Mouse (Mus musculus) embryo, embryonic 10 days (tissue): ENCODE results near the gene Rsph9.

Experiments
- DNase-seq: peaks from one replicate; pipeline ENCODE4 v3.0.0-alpha.2; 2015; ENCODE audit warnings: low spot score

Gene Rsph9

DNA sequence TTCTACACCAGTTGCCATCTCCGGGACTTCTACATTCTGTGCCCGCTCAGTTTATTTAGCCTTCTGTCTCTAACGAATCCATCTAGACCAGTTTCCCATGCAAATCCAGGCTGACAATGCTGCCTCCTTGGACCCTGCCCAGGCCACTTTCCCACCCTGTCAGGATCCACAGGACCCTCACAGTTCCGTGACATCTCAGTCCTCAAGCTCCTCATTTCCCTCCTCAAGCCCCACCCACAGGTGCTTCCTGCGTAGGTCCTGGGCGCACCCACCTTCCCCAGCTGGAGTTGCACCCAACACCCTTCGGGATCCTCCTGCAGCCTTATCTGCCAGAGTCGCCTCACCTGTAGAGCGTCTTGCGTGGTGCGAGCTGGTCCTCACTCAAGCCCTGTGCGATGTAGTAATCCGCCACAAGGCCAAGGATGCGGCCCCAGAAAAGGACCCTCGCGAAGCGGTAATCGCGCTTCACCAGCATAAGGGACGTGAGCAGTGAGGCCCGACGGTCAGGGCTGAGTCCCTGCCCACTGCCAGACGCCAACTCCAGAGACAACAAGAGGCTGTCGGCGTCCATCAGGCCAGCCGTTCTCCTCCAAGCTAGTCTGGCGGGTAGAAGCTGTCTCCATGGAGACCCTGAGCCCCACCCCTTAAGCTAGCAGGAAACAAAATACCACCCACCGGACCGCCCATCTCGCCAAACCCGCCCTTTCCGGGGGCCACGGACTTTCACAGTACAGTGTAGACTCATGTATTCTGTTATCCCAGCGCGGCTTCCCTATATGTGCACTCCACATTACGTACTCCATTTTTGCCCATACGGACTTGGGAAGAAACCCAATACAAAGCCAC is at the start of gene Rsph9:
TSS of gene Rsph9 (minus strand) at position 639 of the 846 bp plus-strand sequence.
- DNase-seq = peak; percentile 88

DNA sequence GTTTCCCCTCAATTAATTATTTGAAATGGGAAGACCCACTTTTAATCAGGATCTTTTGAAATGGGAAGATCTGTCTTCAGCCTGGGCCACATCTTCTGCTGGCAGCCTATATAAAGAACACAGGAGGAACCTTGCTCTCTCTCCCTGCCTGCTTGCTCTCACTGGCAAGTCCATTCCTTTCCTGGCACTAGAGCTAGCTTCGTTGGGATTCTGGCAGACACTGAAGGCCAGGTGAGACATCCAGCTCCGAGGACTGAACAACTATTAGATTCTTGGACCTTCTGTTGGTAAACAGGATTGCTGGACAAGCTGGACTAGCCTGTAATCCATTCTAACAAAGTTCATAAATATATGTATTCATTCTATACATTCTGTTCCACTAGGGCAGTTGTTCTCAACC is 44.8 kb upstream of the Rsph9 start:
- no peak for DNase-seq

DNA sequence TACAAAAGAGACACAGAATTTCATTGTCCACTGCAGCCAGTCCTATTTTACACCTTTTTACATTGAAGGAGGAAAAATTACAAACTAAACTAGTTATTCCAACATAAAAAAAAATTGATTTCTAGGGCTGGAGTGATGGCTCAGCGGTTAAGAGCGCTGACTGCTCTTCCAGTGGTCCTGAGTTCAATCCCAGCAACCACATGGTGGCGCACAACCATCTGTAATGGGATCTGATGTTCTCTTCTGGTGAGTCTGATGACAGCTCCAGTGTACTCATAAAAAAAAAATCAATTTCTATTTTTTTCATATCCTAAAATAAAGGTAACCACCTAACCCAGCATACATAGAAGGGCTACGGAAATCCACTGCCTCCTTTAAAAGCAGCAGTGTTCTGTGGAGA is 38.3 kb upstream of the Rsph9 start:
- no peak for DNase-seq

- peak; percentile 72 for DNase-seq
These were observed 26.5 kb upstream of the Rsph9 start for GRCm38 (mm10) chr17:46170538-46170937.

DNA sequence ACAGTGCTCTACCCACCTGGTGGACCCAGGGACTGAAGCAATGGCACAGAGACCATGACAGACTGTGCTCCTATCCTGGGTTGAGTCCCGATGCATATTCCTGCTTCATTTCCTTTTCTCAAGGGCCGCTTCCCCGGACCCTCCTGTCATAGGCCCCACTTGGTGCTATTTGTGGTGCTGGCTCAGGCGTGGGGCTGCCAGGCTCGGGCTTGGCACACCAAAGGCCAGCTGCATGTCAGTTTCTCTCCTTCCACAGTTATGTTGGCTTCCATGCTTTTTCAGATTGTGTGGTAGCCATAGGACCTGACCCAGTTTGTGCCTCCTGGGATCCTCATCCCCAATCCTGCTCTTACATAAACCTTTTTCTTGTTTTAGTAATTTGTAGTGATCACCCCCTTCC is 24.8 kb upstream of the Rsph9 start:
- DNase-seq = no peak

- no peak for DNase-seq
These were observed 24.3 kb upstream of the Rsph9 start for GRCm38 (mm10) chr17:46168318-46168717.

- peak; percentile 30 for DNase-seq
These were observed 23.0 kb upstream of the Rsph9 start for GRCm38 (mm10) chr17:46167014-46167413.

DNA sequence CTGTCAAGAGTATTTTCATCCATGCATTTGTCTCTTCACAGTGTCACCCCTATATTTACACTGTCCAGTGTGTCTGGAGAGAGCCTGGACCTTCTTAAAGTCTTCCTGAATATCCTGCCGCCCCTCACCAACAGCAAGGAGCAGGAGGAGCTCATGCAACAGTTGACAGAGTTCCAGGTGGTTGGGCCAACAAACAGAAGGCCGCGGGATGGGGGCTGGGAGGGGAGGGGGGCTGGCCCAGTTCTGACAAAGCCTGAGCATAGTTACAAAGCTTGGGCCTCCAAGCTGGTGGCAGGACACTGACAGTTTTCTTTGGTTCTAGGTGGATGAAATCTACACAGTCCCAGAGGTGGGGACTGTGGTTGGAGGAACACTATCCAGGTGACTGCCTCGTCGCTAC is 22.3 kb upstream of the Rsph9 start:
- no peak for DNase-seq

DNA sequence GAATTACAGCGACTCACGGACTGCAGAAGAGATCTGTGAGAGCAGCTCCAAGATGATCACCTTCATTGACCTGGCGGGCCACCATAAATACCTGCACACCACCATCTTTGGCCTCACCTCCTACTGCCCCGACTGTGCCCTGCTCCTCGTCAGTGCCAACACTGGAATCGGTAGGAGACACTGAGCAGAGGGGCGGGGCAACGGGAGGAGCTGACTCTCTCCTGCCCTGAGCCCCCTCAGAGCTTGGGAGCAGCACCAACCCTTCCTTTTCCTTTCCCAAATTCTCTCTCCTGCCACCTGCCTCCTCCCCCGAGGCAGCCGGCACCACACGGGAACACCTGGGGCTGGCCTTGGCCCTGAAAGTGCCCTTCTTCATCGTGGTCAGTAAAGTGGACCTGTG is 21.4 kb upstream of the Rsph9 start:
- no peak for DNase-seq

- no peak for DNase-seq
These were observed 20.8 kb upstream of the Rsph9 start for GRCm38 (mm10) chr17:46164791-46165190.

DNA sequence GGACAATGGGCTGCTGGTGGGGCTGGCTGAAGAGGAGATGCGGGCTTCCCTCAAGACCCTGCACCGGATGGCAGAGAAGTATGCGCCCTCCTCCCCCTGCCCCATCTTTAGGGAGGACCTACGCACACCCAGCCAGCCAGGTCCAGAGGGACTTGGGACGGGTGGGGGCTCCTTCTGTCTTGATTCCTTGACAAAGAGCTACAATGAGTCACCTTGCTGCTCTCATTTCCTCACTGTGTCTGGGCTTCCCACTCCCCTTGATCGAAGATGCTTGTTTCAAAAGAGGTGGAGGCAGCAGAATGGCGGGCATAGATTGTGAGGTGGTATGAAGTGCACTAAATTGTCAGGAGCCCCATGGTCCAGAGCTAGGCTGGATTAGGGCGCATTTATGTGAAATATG is 20.3 kb upstream of the Rsph9 start:
- DNase-seq = no peak

- DNase-seq = no peak
These were observed 19.0 kb upstream of the Rsph9 start for GRCm38 (mm10) chr17:46162951-46163421.

DNA sequence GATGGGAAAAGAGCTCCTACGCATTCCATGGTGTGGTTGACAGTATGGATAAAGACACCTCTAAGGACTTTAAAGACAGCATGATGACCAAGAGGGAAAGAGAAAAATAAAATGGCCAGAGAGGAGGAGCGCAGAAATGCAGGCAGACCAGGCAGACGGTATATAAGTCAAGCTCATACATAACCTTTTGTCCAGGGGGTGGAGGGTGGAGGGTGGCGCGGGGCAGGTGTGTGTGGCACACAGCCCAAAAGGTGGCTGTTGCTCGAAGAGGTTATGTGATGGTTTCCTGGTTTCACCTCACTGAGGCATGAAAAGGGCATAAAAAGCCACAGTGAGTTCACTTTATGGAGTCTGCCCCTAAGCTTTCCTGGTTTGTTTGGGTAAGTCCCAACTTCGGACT is 18.5 kb upstream of the Rsph9 start:
- no peak for DNase-seq

- no peak for DNase-seq
These were observed 17.7 kb upstream of the Rsph9 start for GRCm38 (mm10) chr17:46161710-46162109.

GRCm38 (mm10) chr17:46161179-46161578 is 17.2 kb upstream of the Rsph9 start:
- peak; percentile 46 for DNase-seq

- DNase-seq = peak; percentile 100
These were observed 16.7 kb upstream of the Rsph9 start, which contains the start of gene Gtpbp2 for GRCm38 (mm10) chr17:46160686-46161085. Gene Gtpbp2, plus strand, starts transcription at chr17:46161032.

- DNase-seq = peak; percentile 91
These were observed 16.2 kb upstream of the Rsph9 start for GRCm38 (mm10) chr17:46160090-46160662.

DNA sequence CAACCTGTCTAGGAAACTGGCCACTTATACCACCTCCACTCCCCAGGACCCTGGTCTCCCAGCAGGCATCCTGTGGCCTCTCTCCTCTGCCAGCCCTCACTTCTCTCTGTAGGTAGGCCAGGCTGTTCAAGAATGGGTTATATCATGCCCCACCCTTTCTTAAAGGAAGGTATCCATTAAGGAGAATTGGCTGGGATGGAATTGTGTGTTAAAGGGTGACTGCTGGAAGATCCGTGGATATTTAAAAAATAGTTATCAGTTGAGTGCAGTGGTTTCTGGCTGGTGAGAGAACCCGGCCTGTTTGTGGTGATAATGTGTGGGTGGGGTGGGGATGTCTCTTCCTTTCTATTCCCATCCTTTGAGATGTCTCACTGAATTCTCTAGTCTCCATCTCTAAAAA is 15.2 kb upstream of the Rsph9 start:
- DNase-seq = no peak

DNA sequence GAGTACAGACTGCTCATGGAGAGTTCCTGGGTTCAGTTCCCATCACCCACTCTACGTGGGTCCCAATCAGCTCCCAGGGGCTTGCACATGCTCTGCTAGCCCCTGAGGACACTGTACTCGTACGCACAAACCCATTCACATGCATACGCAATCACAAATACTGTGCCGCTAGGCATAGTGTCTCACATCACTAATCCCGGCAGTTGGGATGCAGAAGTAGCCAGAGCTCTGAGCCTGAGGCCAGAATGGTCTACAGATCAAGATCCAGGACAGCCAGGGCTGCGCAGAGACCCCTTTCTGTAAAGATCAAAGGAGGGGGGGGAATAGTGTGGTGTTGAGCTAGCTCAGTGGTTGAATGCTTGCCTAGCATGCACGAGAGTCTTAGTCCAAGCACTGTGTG is 13.1 kb upstream of the Rsph9 start:
- DNase-seq = no peak

DNA sequence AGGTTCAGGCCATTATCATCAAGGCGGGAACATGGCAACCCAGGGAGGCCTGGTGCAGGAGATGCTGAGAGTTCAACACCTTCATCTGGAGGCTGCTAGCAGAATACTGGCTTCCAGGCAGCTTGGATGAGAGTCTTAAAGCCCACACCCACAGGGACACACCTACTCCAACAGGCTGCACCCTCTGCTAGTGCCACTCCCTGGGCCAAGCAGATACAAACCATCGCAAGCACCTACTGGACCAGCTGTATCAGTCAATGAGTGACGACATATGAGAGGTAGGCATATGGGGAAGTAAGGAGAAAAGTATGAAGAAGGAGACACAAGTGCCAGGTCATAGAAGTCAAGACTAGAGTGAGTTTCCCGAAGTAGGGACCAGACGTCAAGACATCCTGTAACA is 12.7 kb upstream of the Rsph9 start:
- DNase-seq = no peak

DNA sequence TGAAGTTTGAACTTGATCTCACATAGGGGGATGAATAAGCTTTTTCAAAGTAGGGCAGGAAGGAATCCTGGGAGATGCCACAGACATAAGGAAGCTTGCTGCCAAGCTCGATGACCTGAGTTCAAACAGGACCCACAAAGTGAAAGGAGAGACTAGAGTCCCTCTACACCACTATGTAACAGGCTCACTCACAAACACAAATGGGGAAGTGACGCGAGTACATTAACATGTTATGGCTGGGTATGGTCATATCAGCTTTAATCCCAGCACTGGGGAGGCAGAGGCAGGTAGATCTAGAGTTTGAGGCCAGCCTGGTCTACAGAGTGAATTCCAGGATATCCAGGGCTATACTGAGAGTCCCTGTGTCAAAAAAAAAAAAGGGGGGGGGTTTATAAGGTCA is 10.3 kb upstream of the Rsph9 start:
- DNase-seq = no peak

GRCm38 (mm10) chr17:46152847-46153782 is 9.1 kb upstream of the Rsph9 start, which contains the start of gene Mad2l1bp:
Gene Mad2l1bp, minus strand, starts transcription at chr17:46153553.
- DNase-seq = peak; percentile 94
